Mouse (Mus musculus) neural tube, embryonic 11.5 days (tissue): ENCODE measurements at regions not wholly inside any gene's neighbourhood (a gene's known extent, or its start where the extent isn't known, plus 50 kb on each side); places are given as distances from the start of the nearest gene placed in this dataset.

Experiments
- ATAC-seq: fragments of 200-750 bp; cut with Nextera tagmentation; 2 replicates; pipeline ENCODE4 v1.8.0; 2017; ENCODE audit warnings: moderate number of reproducible peaks, mild to moderate bottlenecking, moderate TSS enrichment, moderate library complexity; ENCODE audit not compliant: insufficient read depth, low FRiP score, low TSS enrichment
- DNase-seq: peaks from one replicate; pipeline ENCODE4 v3.0.0-alpha.2; 2015; ENCODE audit warnings: low spot score
- H3K27ac ChIP-seq: fragments of 300-500 bp; sonication (generic); 2 replicates; pipeline ENCODE4 v1.5.1; 2014; ENCODE audit warnings: low read depth, mild to moderate bottlenecking, low read length
- H3K27me3 ChIP-seq: fragments of 300-500 bp; sonication (generic); 2 replicates; pipeline ENCODE4 v1.6.1; 2014; ENCODE audit warnings: mild to moderate bottlenecking, low read length, mixed read lengths; ENCODE audit not compliant: control insufficient read depth, insufficient read depth
- H3K36me3 ChIP-seq: fragments of 300-500 bp; sonication (generic); 2 replicates; pipeline ENCODE4 v1.6.1; 2014; ENCODE audit warnings: mild to moderate bottlenecking, low read length, moderate library complexity, mixed read lengths; ENCODE audit not compliant: control insufficient read depth, insufficient read depth
- H3K4me1 ChIP-seq: fragments of 300-500 bp; sonication (generic); 2 replicates; pipeline ENCODE4 v1.6.1; 2014; ENCODE audit warnings: low read length, mixed read lengths; ENCODE audit not compliant: control insufficient read depth, insufficient read depth
- H3K4me2 ChIP-seq: fragments of 300-500 bp; sonication (generic); 2 replicates; pipeline ENCODE4 v1.6.1; 2014; ENCODE audit warnings: low read depth, mild to moderate bottlenecking, moderate library complexity
- H3K4me3 ChIP-seq: fragments of 300-500 bp; sonication (generic); 2 replicates; pipeline ENCODE4 v1.5.1; 2014; ENCODE audit warnings: low read depth, low read length
- H3K9ac ChIP-seq: fragments of 300-500 bp; sonication (generic); 2 replicates; pipeline ENCODE4 v1.6.1; 2014; ENCODE audit warnings: mild to moderate bottlenecking, low read length
- H3K9me3 ChIP-seq: fragments of 300-500 bp; sonication (generic); 2 replicates; pipeline ENCODE4 v1.6.1; 2016; ENCODE audit warnings: low read length; ENCODE audit not compliant: control insufficient read depth
- WGBS: fragments of 180-500 bp; shearing (Covaris S2); extraction: QIAGEN DNeasy Blood & Tissue Kit; methylation state at CpG from one replicate; pipeline ENCODE4 v1.1.7; 2014; 5-methylcytosine and 5-hydroxymethylcytosine counted together

DNA sequence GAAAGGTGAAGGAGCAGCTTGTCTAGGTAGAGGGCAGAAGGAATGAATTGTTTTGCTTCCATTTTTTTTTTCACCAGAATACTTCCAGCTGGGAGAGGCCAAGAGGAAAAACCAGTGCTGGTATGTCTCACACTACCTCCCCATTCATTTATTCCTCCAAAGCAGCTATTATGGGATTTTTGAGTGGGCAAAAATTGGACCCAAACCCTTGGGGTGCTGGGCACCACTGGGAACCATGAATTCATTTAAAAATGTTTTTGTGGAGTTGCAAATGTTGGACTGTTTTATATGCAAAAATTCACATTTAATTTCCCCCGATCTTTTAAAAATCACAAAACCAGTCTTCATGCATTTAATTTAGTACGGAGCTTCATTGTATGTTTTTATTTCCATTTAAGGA is 287.1 kb upstream of the Mki67 start:
- Histone ChIP-seq H3K4me1 (peaks cover 4% of the 10 kb centered on the region; the same call in 1 of the 2 replicates), H3K9me3 (no peaks in the 10 kb centered on the region), H3K4me2 (no peak overlapping the region), H3K9ac (no peak overlapping the region), H3K27me3 (no peaks in the 10 kb centered on the region; the same call in 1 of the 2 replicates), H3K36me3 (no peaks in the 10 kb centered on the region), H3K4me3 (no peak overlapping the region), H3K27ac (no peak overlapping the region)
- WGBS, result 94% methylated on average over 2 of the region's 2 CpGs
- ATAC-seq, result no peak
- DNase-seq, result no peak

DNA sequence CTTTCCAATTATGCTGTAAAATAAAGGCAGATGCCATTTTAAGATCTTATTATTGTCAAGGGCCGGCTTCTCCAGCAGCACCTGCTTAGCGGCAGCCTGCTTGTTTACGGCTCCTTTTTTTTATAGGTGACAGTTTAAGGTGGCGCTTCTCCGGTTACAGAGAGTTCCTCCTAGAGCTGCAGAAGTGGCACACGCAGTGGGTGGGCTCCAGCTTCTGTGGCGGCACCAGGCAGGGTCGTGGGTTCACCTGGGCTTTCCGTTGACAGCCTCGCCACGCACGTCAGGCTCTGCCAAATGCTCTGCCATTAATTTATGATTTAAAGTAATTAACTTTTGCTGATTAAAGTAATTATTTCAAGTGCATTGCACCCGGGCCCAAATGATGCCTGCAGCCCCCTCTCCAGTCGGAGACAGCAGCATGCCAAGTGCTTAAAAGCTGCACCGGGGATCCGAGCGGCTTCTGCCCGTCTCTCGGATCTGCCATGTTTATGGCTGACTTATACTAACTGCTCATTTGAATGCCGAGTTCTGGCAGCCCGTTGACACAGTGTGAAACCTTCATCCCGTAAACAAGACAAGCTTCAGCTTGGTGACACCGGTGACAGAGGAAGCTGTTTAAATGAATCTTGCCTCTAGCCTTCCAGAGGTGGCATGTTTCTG is 291.8 kb upstream of the Mki67 start:
- H3K27me3 ChIP-seq, result no peaks in the 10 kb centered on the region; the same call in 1 of the 2 replicates
- H3K4me2 ChIP-seq, result peak overlapping the region; percentile 26
- H3K9me3 ChIP-seq, result no peaks in the 10 kb centered on the region
- no peak overlapping the region for H3K4me3 ChIP-seq
- H3K36me3 ChIP-seq, result no peaks in the 10 kb centered on the region
- H3K4me1 ChIP-seq, result peaks cover 4% of the 10 kb centered on the region; the same call in 1 of the 2 replicates
- DNase-seq (no peak), ATAC-seq (no peak)
- WGBS, result 21% methylated on average over 23 of the region's 23 CpGs
- no peak overlapping the region for H3K27ac ChIP-seq
- H3K9ac ChIP-seq, result no peak overlapping the region

DNA sequence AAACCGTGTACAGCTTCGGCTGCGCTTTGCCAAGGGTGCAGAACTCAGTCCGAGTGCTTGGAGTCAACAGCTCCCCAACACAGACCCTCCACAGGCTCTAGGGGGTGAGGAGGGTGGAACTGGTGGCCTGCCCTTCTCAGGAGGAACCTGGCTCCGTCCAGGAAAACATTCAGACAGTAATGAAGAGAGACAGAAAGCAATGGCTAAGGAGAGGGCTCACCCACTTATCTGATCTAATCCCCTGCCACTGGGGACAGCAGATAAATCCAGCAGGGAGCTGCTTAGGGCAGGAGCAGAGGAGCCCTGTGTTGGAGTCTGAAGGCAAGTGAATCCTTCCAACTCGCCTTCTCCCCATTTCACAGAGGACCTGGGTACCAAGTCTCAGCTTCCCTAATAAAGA is 292.3 kb upstream of the Mki67 start:
- peak overlapping the region; percentile 26 for H3K4me2 ChIP-seq
- H3K9me3 ChIP-seq, result no peaks in the 10 kb centered on the region
- H3K4me3 ChIP-seq, result no peak overlapping the region
- WGBS, result 51% methylated on average over 6 of the region's 6 CpGs
- DNase-seq (no peak), ATAC-seq (no peak)
- H3K9ac ChIP-seq, result 0 out of 2 replicates have a peak overlapping the region, but pooled peaks have one; percentile 14
- H3K27me3 ChIP-seq, result no peaks in the 10 kb centered on the region; the same call in 1 of the 2 replicates
- peaks cover 4% of the 10 kb centered on the region; the same call in 1 of the 2 replicates for H3K4me1 ChIP-seq
- no peaks in the 10 kb centered on the region for H3K36me3 ChIP-seq
- no peak overlapping the region for H3K27ac ChIP-seq

DNA sequence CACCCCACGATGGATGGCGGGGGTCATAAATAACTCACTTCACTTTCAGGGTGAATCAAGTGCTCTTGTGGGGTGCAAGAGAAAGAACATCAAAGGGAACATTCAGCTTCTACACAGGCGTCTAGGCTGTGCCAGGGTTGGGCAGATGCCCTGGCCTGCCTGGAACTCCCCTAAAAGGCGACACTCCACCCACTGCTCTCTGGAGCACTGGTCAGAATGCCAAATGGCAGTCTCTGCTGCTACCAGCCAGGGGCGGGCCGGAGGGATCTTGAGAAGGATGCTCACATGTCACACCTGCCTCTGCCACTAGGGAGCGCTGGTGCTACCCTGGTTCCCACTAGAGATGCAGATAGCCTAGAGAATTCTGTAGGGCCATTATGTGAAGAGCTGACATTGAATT is 293.9 kb upstream of the Mki67 start:
- H3K9ac ChIP-seq, result no peak overlapping the region
- H3K27ac ChIP-seq, result no peak overlapping the region
- no peak for DNase-seq
- H3K4me2 ChIP-seq, result no peak overlapping the region
- peaks cover 4% of the 10 kb centered on the region; the same call in 1 of the 2 replicates for H3K4me1 ChIP-seq
- H3K36me3 ChIP-seq, result no peaks in the 10 kb centered on the region
- 51% methylated on average over 7 of the region's 7 CpGs for WGBS
- no peak overlapping the region for H3K4me3 ChIP-seq
- ATAC-seq, result no peak
- no peaks in the 10 kb centered on the region; the same call in 1 of the 2 replicates for H3K27me3 ChIP-seq
- H3K9me3 ChIP-seq, result no peaks in the 10 kb centered on the region

DNA sequence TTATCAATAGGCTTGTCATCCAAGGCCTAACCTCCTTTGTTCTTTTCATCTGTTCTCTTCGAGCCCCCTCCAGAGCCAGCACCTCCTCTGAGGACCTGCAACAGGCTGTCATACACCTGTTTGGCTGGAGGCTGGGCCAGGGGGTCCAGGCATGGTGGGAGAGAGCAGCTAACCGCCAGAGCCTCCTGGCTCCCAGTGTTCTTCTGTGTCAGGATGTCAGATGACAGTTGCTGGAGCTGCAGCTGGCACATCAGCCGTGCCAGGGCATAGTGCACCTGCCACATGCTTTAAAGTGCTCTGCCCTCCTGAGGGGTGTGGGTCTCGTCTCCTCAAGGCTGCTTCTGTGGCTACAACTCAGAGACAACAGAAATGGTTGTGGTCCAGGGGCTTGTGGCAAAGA is 298.5 kb upstream of the Mki67 start:
- DNase-seq, result no peak
- ATAC-seq, result no peak
- Histone ChIP-seq H3K27me3 (no peaks in the 10 kb centered on the region), H3K9me3 (no peaks in the 10 kb centered on the region), H3K4me2 (no peak overlapping the region), H3K4me1 (no peaks in the 10 kb centered on the region), H3K9ac (no peak overlapping the region; the same call in 1 of the 2 replicates), H3K27ac (no peak overlapping the region), H3K36me3 (no peaks in the 10 kb centered on the region), H3K4me3 (no peak overlapping the region)
- WGBS, result 50% methylated on average over 4 of the region's 4 CpGs

DNA sequence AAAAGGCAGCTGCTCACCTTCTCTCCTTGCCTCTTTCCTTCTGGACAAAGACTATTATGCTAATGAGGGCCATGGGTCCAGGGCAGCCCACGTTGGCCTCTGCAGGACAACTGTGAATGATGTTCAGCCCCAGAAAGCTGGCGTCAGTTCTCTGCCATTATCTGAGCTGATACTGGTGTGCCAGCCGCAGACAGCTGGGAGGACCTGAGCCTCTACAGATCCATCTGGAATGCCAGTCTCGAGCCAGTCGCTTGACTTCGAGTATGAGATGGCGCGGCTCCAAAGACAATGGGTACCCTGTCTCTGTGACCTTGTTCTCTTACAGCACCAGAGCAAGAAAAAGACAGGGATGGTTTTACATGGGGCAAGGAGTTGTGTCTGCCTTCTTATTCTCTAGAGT is 300.8 kb upstream of the Mki67 start:
- Histone ChIP-seq H3K4me3 (no peak overlapping the region), H3K27ac (no peak overlapping the region), H3K4me2 (no peak overlapping the region), H3K9ac (no peak overlapping the region), H3K27me3 (no peaks in the 10 kb centered on the region), H3K9me3 (no peaks in the 10 kb centered on the region), H3K4me1 (no peaks in the 10 kb centered on the region), H3K36me3 (no peaks in the 10 kb centered on the region)
- ATAC-seq, result no peak
- 81% methylated on average over 8 of the region's 8 CpGs for WGBS
- no peak for DNase-seq

DNA sequence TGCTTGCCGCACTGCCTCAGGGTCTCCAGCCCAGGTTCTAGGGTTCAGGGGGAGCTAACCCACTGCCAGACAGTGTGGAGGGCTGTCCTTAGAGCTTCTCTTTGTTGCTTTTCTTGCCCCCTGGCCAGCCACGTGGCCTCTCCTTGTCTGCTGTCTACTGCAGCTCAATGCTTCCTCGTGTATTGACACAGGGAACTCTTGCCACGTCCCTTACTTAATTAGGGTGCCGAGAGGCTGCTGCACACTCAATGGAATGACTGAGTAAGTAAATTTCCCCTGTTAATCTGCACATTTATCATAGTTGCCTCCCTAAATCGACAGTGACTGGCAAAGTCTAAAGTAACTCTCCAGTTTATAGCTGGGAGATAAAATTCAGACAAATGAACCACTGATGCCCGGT is 304.4 kb upstream of the Mki67 start:
- no peaks in the 10 kb centered on the region for H3K9me3 ChIP-seq
- H3K27me3 ChIP-seq, result no peaks in the 10 kb centered on the region
- H3K36me3 ChIP-seq, result no peaks in the 10 kb centered on the region
- ATAC-seq (no peak), DNase-seq (no peak)
- H3K4me2 ChIP-seq, result no peak overlapping the region
- no peak overlapping the region for H3K27ac ChIP-seq
- H3K9ac ChIP-seq, result no peak overlapping the region
- no peaks in the 10 kb centered on the region for H3K4me1 ChIP-seq
- WGBS, result 72% methylated on average over 7 of the region's 7 CpGs
- no peak overlapping the region for H3K4me3 ChIP-seq

DNA sequence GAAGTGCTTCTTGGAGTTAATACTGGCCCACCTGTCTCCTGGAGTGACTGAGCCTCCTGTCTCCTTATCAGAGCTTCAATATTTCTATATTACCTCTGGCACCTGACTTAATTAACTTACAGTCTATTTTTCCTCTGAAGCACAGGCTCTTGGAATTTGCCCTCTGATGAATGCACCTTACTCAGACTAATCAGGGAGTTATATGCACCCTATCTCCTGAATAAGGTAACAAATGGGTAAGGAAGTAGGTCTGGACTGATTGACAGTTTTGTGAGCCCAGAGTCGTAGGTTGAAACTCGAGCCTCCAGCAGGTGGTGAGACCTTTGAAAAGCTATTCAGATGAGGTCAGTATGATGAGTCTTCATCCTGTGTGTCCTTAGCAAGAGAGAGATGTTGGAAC is 304.9 kb upstream of the Mki67 start:
- DNase-seq (no peak), ATAC-seq (no peak)
- 52% methylated on average over 2 of the region's 2 CpGs for WGBS
- H3K36me3 ChIP-seq, result no peaks in the 10 kb centered on the region
- H3K4me1 ChIP-seq, result no peaks in the 10 kb centered on the region
- no peaks in the 10 kb centered on the region for H3K9me3 ChIP-seq
- H3K27ac ChIP-seq, result no peak overlapping the region
- H3K9ac ChIP-seq, result no peak overlapping the region
- H3K4me2 ChIP-seq, result no peak overlapping the region
- H3K4me3 ChIP-seq, result no peak overlapping the region
- H3K27me3 ChIP-seq, result no peaks in the 10 kb centered on the region

DNA sequence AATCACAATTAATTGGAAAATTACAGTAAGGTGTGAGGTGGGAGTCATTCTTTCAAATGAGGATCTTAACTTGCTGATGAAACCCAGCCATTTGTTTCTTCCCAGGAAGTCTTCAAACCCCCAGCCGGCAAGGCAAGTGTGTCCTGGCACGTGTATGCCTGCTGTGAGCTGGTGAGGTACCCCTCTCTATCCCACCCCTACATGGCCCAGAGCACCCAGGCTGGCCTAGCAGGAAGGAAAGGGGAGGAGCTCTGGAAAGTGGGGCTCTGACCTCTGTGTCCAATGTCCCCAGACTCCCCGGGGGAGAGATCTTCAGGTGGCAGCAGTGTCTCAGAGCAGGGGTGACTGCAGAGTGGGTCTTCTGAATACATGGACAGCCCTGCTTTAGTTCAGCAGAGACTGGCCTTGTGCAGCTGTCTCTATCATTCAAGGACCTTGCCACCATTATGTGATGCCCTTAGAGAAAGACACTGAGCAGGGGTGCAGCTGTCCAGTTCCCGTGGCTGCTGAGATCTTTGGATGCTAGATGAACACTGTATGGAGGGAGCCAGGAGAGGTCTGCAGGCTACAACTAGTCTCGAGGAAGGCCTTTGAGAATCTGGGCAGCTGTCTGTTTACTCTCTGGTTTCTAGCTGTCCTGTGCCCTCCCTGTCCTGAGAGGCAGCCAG is 306.8 kb upstream of the Mki67 start:
- no peak overlapping the region for H3K4me3 ChIP-seq
- no peaks in the 10 kb centered on the region for H3K27me3 ChIP-seq
- H3K9ac ChIP-seq, result no peak overlapping the region
- no peak for DNase-seq
- ATAC-seq, result no peak
- no peak overlapping the region for H3K4me2 ChIP-seq
- WGBS, result 53% methylated on average over 5 of the region's 5 CpGs
- no peaks in the 10 kb centered on the region for H3K36me3 ChIP-seq
- no peaks in the 10 kb centered on the region for H3K4me1 ChIP-seq
- H3K27ac ChIP-seq, result no peak overlapping the region
- H3K9me3 ChIP-seq, result no peaks in the 10 kb centered on the region
